Mouse (Mus musculus) embryonic facial prominence, embryonic 15.5 days (tissue): Measurements from ENCODE around the gene Ctc1. TPM values are rescaled to one million over a fixed set of nuclear protein-coding genes. Genes with fewer than 3 reads are reported as not detected.

Experiments
- ATAC-seq: fragments of 200-750 bp; cut with Nextera tagmentation; 2 replicates; pipeline ENCODE4 v1.8.0; 2017; ENCODE audit warnings: low read depth, moderate TSS enrichment; ENCODE audit not compliant: insufficient number of reproducible peaks, low FRiP score, low TSS enrichment
- H3K27ac ChIP-seq: fragments of 300-500 bp; sonication (generic); replicated peaks from 2 replicates; pipeline ENCODE4 v1.5.1; 2015; ENCODE audit warnings: mild to moderate bottlenecking, inconsistent platforms
- H3K27me3 ChIP-seq: fragments of 300-500 bp; sonication (generic); 2 replicates; pipeline ENCODE4 v1.6.1; 2015; ENCODE audit warnings: inconsistent platforms
- H3K36me3 ChIP-seq: fragments of 300-500 bp; sonication (generic); 2 replicates; pipeline ENCODE4 v1.6.1; 2015; ENCODE audit warnings: mild to moderate bottlenecking, inconsistent platforms
- H3K4me1 ChIP-seq: fragments of 300-500 bp; sonication (generic); 2 replicates; pipeline ENCODE4 v1.6.1; 2015; ENCODE audit warnings: inconsistent platforms
- H3K4me2 ChIP-seq: fragments of 300-500 bp; sonication (generic); replicated peaks from 2 replicates; pipeline ENCODE4 v1.6.1; 2015; ENCODE audit warnings: mild to moderate bottlenecking, inconsistent platforms
- H3K4me3 ChIP-seq: fragments of 300-500 bp; sonication (generic); replicated peaks from 2 replicates; pipeline ENCODE4 v1.5.1; 2015; ENCODE audit warnings: mild to moderate bottlenecking, inconsistent platforms
- H3K9ac ChIP-seq: fragments of 300-500 bp; sonication (generic); 2 replicates; pipeline ENCODE4 v1.6.1; 2015; ENCODE audit warnings: inconsistent platforms
- H3K9me3 ChIP-seq: fragments of 300-500 bp; sonication (generic); replicated peaks from 2 replicates; pipeline ENCODE4 v1.6.1; 2016; ENCODE audit warnings: inconsistent platforms
- WGBS: fragments of 180-500 bp; shearing (Covaris S2); methylation state at CpG from one replicate; pipeline ENCODE4 v1.1.7; 2015; 5-methylcytosine and 5-hydroxymethylcytosine counted together
- polyA plus RNA-seq: library from polyadenylated mRNA; unstranded; fragments of >200 nt; fragmentation: Nextera tagmentation; extraction: Ambion mirVana; gene quantifications from 2 replicates; pipeline ENCODE4 v1.2.1, GENCODE M21; 2015

Gene Ctc1
- polyA plus RNA-seq, 1 experiment from 2014 or later, result 53.5 TPM

DNA sequence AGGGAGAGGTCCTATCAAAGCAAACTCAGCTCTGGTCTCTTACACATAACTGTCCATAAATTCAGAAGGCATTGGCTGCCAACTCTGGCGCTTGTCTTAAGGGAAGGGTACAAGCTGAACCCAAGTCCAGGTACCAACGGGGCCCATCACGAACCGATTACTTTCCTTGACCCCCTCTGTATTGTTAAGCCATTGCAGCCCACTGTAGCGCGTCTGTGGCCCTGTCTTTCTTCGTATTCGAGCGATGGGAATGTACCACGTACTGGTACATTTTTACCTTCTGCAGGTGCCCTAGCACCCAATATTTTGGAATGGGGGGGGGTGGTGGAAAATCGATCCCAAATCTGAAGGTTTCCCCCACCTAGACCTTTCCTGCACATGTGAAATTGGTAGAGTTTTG is 56.5 kb downstream of the Ctc1 start:
- WGBS, result 82% methylated on average over 11 of the region's 11 CpGs
- Histone ChIP-seq H3K27me3 (no peaks in the 10 kb centered on the region), H3K4me2 (peak overlapping the region; percentile 47), H3K4me1 (peaks cover 33% of the 10 kb centered on the region), H3K36me3 (no peaks in the 10 kb centered on the region), H3K9me3 (no peaks in the 10 kb centered on the region), H3K4me3 (peak overlapping the region; percentile 38), H3K9ac (0 out of 2 replicates have a peak overlapping the region, but pooled peaks have one; percentile 6), H3K27ac (peak overlapping the region; percentile 95)
- ATAC-seq, result no peak

DNA sequence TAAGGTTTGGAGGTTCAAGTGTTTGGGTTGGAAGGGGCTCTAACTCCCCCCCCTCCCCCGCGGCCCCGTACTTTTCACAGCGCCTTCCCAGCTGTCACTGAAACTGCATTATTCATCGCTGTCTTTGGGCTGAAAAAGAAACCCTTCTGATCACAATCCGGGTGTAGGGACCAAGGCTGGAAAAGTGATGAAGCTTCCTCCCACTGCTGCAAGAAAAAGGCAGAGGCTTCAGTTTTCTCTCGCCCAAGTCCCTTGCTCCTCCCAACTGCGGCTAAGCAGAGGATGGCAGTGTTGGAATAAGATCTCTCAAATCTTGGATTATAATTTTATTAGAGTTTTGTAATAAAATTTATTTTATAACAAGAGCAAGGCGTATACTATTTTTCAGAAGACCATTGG is 57.0 kb downstream of the Ctc1 start:
- Histone ChIP-seq H3K9me3 (no peaks in the 10 kb centered on the region), H3K36me3 (no peaks in the 10 kb centered on the region), H3K27ac (peak overlapping the region; percentile 95), H3K9ac (0 out of 2 replicates have a peak overlapping the region, but pooled peaks have one; percentile 6), H3K4me3 (peak overlapping the region; percentile 38), H3K4me2 (peak overlapping the region; percentile 47), H3K4me1 (peaks cover 33% of the 10 kb centered on the region), H3K27me3 (no peaks in the 10 kb centered on the region)
- WGBS, result 6% methylated on average over 9 of the region's 9 CpGs
- ATAC-seq, result no peak

DNA sequence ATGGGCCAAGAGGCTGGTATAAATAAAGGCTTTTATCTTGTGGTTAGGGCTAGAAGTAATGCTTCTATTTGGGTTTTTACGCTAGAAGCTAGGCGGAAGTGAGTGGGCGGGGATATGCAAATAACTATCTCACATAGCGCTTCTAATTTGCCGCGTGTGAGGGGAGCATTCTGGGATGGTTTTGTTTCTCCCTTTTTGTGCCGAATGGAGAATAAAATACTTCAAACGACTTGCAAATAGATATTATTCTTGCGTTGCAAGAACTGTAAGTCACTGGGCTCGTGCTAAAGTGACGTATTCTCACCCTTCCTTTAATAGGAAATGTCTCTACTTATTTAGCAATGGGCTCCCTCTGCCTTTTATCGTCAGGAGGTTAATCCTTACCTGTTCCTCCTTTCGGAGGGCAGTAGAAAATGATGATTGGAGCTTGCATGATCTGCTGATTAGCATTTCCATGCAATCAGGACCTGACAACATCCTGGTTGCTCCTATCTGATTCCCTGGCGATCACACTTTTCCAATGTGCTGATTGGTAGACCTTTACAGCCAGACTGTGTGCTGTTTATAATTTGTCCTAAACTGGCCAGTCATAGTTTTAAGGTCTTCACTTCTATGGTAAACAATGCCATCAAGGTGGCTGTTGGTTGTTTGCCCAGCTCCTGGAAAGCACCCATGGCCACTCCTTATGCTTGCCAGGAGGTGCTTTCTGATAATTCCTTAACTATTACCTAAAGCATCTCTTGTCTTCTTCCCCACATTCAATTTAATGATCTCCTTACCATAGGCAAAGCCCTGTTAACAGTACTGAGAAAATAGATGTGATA is 57.6 kb downstream of the Ctc1 start:
- H3K36me3 ChIP-seq, result no peaks in the 10 kb centered on the region
- ATAC-seq, result peak; percentile 51
- H3K4me1 ChIP-seq, result peaks cover 33% of the 10 kb centered on the region
- WGBS, result under 1% methylated on average over 14 of the region's 14 CpGs
- H3K27me3 ChIP-seq, result no peaks in the 10 kb centered on the region
- H3K9ac ChIP-seq, result peak overlapping the region; percentile 37; the same call in 1 of the 2 replicates
- peak overlapping the region; percentile 38 for H3K4me3 ChIP-seq
- peak overlapping the region; percentile 95 for H3K27ac ChIP-seq
- peak overlapping the region; percentile 47 for H3K4me2 ChIP-seq
- H3K9me3 ChIP-seq, result no peaks in the 10 kb centered on the region

DNA sequence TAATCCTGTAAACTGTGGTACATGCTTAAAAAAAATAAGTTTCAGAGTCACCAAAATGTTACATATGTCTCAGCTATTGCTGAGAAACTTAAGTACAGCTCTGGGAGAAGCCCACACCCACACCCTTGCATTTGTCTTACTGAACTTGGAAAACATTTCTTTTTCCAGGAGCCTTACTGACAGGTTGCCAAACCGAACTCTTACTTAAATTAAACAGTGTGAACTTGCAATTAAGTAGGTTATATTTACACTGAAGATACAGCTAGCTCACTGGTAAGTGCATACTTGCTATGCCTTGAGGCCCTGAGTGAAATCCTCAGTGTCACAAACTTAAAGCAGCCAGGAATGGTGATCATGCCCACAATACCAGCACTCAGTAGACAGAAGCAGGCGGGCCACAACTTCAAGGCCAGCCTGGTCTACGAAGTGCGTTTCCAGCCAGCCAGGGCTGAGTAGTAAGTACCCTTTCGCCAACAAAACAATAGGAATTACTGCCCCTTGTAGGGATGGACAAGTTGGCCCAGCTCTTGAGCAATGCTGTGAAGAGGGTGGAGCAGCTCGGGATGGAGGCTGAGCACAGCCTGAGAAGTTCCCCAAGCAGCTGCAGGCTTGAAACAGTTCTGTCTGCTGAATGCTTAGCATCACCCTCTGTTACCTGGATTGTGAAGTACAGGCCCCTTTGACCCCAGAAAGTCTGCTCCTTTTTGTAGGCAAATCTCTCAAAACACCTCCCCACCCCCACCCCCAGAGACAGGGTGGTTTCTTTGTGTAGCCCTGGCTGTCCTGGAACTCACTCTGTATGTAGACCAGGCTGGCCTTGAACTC is 58.5 kb downstream of the Ctc1 start:
- 36% methylated on average over 6 of the region's 6 CpGs for WGBS
- peak overlapping the region; percentile 95 for H3K27ac ChIP-seq
- H3K4me2 ChIP-seq, result no peak overlapping the region
- H3K9ac ChIP-seq, result no peak overlapping the region
- no peaks in the 10 kb centered on the region for H3K27me3 ChIP-seq
- H3K4me3 ChIP-seq, result no peak overlapping the region
- ATAC-seq, result no peak
- no peaks in the 10 kb centered on the region for H3K9me3 ChIP-seq
- no peaks in the 10 kb centered on the region for H3K36me3 ChIP-seq
- peaks cover 33% of the 10 kb centered on the region for H3K4me1 ChIP-seq

DNA sequence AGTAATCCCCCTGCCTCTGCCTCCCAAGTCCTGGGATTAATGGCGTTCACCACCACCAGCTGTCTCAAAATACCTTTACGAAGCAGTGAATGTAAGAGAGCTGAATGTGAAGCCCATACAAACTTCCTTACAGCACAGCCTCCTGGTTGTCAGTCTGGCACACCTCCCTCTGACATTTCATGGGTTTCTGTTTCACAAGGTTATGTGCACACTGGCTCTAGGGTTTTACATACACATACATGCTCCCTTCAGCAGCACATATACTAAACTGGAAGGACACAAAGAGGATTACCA is 59.0 kb downstream of the Ctc1 start:
- Histone ChIP-seq H3K4me1 (peaks cover 33% of the 10 kb centered on the region), H3K4me2 (no peak overlapping the region), H3K27me3 (no peaks in the 10 kb centered on the region), H3K9ac (no peak overlapping the region), H3K27ac (peak overlapping the region; percentile 95), H3K36me3 (no peaks in the 10 kb centered on the region), H3K4me3 (no peak overlapping the region), H3K9me3 (no peaks in the 10 kb centered on the region)
- no peak for ATAC-seq
- WGBS, result 33% methylated on average over 2 of the region's 2 CpGs

DNA sequence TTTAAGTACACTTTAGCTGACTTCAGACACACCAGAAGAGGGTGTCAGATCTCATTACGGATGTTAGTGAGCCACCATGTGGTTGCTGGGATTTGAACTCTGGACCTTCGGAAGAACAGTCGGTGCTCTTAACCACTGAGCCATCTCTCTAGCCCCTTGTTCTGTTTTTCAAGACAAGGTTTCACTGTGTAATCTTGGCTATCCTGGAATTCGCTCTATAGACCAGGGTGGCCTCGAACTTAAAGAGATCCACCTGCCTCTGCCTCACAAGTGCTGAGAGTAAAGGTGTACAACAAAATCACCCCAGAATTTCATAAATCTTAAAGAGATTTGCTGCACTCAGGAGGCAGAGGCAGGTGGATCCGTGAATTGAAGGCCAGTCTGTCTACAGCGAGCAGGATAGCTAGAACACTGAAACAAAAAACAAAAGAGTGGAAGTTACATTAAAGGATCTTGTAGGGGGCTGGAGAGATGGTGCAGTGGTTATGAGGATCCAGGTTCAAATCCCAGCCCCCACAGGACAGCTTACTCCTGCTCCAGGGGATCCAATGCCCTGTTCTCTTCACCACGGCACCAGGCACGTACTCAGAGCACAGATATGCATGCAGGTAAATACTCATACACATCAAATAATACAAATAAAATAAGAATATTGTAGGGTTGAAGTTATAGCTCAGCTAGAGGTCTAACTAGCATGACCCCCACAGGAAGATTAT is 60.2 kb downstream of the Ctc1 start:
- Histone ChIP-seq H3K4me2 (no peak overlapping the region), H3K27ac (no peak overlapping the region), H3K27me3 (no peaks in the 10 kb centered on the region), H3K4me1 (peaks cover 32% of the 10 kb centered on the region), H3K9ac (no peak overlapping the region), H3K4me3 (no peak overlapping the region), H3K36me3 (no peaks in the 10 kb centered on the region), H3K9me3 (no peaks in the 10 kb centered on the region)
- WGBS, result 43% methylated on average over 9 of the region's 9 CpGs
- ATAC-seq, result no peak

DNA sequence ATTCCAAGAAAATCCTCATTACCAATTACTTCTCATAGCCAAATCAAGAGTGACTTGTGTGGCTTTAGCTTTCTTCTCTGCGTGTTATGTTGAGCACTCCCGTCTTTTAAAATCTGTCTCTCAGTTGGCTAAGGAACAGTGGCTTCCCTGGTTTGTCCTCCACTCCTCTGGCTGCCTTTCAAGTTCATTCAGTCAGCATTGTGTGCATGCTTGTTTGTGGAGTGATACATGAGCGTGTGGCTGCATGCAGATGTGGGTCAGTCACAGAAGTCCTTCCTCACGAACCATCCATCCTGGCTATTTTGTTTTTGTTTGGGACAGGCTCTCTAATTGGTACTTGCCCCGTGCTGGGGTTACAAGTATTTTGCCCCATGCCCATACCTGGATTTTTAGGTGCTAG is 60.9 kb downstream of the Ctc1 start:
- H3K27me3 ChIP-seq, result no peaks in the 10 kb centered on the region
- ATAC-seq, result no peak
- H3K27ac ChIP-seq, result no peak overlapping the region
- no peaks in the 10 kb centered on the region for H3K9me3 ChIP-seq
- H3K9ac ChIP-seq, result no peak overlapping the region
- no peaks in the 10 kb centered on the region for H3K36me3 ChIP-seq
- H3K4me3 ChIP-seq, result no peak overlapping the region
- H3K4me2 ChIP-seq, result no peak overlapping the region
- WGBS, result 54% methylated on average over 5 of the region's 5 CpGs
- peaks cover 26% of the 10 kb centered on the region for H3K4me1 ChIP-seq

DNA sequence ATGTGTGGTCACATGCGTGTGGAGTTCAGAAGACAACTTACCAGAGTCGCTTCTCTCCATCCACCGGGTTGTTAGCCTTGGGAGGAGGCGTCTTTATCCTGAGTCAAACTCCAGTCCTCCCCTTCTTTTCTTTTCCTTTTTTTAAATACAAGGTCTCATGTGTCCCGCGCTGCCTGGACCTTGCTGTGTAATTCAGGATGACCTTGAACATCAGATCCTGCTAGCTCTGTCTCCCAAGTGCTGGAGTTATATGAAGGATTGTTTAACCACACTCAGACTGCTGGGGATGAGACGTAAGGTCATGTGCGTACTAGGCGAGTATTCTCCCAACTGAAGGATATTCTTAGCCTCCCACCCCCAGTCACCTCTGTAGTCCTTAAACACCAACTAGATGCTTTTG is 61.6 kb downstream of the Ctc1 start:
- no peak overlapping the region for H3K4me3 ChIP-seq
- ATAC-seq, result no peak
- 79% methylated on average over 9 of the region's 9 CpGs for WGBS
- no peak overlapping the region for H3K4me2 ChIP-seq
- H3K27ac ChIP-seq, result no peak overlapping the region
- H3K27me3 ChIP-seq, result no peaks in the 10 kb centered on the region
- no peaks in the 10 kb centered on the region for H3K36me3 ChIP-seq
- H3K9ac ChIP-seq, result no peak overlapping the region
- H3K9me3 ChIP-seq, result no peaks in the 10 kb centered on the region
- peaks cover 19% of the 10 kb centered on the region for H3K4me1 ChIP-seq

DNA sequence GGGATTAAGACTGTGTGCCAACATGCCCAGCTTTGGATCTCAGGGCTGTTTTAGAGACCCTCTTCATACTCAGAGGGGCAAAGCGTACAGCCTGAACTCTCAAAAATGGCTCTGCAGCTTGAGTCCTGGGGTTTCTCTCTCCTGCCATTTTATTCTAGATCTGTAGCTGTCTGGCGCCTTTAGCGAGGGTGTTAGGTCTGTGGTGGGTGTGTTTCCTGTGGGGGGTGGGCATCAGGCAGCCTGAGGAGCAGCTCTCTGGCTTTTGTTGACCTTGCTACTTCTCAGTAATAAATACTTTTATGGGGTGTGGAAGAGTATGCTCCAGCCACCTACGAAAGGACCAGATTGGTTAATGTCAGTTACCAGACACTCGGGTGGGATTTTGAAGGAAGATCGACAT is 62.3 kb downstream of the Ctc1 start:
- H3K27ac ChIP-seq, result no peak overlapping the region
- H3K4me1 ChIP-seq, result peaks cover 15% of the 10 kb centered on the region
- no peaks in the 10 kb centered on the region for H3K9me3 ChIP-seq
- H3K36me3 ChIP-seq, result no peaks in the 10 kb centered on the region
- 88% methylated on average over 6 of the region's 6 CpGs for WGBS
- no peaks in the 10 kb centered on the region for H3K27me3 ChIP-seq
- no peak overlapping the region for H3K9ac ChIP-seq
- no peak overlapping the region for H3K4me3 ChIP-seq
- no peak overlapping the region for H3K4me2 ChIP-seq
- ATAC-seq, result no peak

DNA sequence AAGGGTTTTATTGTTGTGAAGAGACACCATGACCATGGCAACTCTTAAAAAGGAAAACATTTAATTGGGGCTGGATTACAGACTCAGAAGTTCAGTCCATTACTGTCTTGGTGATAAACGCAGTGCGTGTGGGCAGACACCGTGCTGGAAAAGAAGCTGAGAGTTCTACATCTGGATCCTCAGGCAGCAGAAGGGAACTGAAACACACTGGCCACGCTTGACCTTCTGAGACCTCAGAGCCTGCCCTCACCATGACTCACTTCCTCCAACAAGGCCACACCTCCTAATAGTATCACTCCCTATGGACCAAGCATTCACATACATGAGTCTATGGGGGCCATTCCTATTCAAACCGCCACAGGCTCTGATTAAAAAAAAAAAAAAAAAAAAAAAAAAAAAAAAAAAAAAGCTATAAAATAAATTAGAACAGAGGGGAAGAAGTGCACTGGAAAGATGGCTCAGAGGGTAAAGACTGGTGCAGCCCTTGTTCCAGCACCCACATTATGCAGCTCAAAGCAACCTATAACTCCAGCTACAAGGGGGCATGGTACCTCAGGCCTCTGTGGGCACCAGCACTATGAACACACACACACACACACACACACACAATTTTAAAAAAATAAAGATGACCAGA is 63.2 kb downstream of the Ctc1 start:
- H3K4me3 ChIP-seq, result no peak overlapping the region
- 64% methylated on average over 5 of the region's 5 CpGs for WGBS
- H3K9ac ChIP-seq, result no peak overlapping the region
- no peak for ATAC-seq
- peaks cover 11% of the 10 kb centered on the region for H3K4me1 ChIP-seq
- H3K27ac ChIP-seq, result no peak overlapping the region
- H3K36me3 ChIP-seq, result no peaks in the 10 kb centered on the region
- H3K9me3 ChIP-seq, result no peaks in the 10 kb centered on the region
- no peak overlapping the region for H3K4me2 ChIP-seq
- H3K27me3 ChIP-seq, result no peaks in the 10 kb centered on the region
